Mouse (Mus musculus) intestine, postnatal 0 days (tissue): ENCODE data around the gene Plppr1. TPM values are rescaled to one million over a fixed set of nuclear protein-coding genes. Genes with fewer than 3 reads are reported as not detected.

Experiments used
- ATAC-seq: fragments of 200-750 bp; cut with Nextera tagmentation; 2 replicates; pipeline ENCODE4 v1.8.0; 2017; ENCODE audit warnings: mild to moderate bottlenecking, moderate TSS enrichment, moderate library complexity
- H3K27ac ChIP-seq: fragments of 300-500 bp; sonication (generic); 2 replicates; pipeline ENCODE4 v1.5.1; 2014; ENCODE audit warnings: mild to moderate bottlenecking, low read depth, low read length, moderate library complexity
- H3K27me3 ChIP-seq: fragments of 300-500 bp; sonication (generic); replicated peaks from 2 replicates; pipeline ENCODE4 v1.6.1; 2014; ENCODE audit warnings: low read length, mixed read lengths; ENCODE audit not compliant: control insufficient read depth, insufficient read depth
- H3K36me3 ChIP-seq: fragments of 300-500 bp; sonication (generic); 2 replicates; pipeline ENCODE4 v1.6.1; 2014; ENCODE audit warnings: mild to moderate bottlenecking, moderate library complexity; ENCODE audit not compliant: control insufficient read depth, insufficient read depth
- H3K4me1 ChIP-seq: fragments of 300-500 bp; sonication (generic); replicated peaks from 2 replicates; pipeline ENCODE4 v1.6.1; 2014; ENCODE audit warnings: antibody characterized with exemption, low read length, mixed read lengths; ENCODE audit not compliant: control insufficient read depth, insufficient read depth
- H3K4me2 ChIP-seq: fragments of 300-500 bp; sonication (generic); replicated peaks from 2 replicates; pipeline ENCODE4 v1.6.1; 2014; ENCODE audit warnings: low read depth, mild to moderate bottlenecking, moderate library complexity
- H3K4me3 ChIP-seq: fragments of 300-500 bp; sonication (generic); 2 replicates; pipeline ENCODE4 v1.5.1; 2014; ENCODE audit warnings: low read depth, low read length
- H3K9ac ChIP-seq: fragments of 300-500 bp; sonication (generic); 2 replicates; pipeline ENCODE4 v1.6.1; 2014; ENCODE audit warnings: mild to moderate bottlenecking, low read depth, low read length
- H3K9me3 ChIP-seq: fragments of 300-500 bp; sonication (generic); 2 replicates; pipeline ENCODE4 v1.6.1; 2016; ENCODE audit warnings: mixed run types; ENCODE audit not compliant: control insufficient read depth
- CTCF ChIP-seq: sonication (generic); IDR thresholded peaks from 2 replicates; pipeline ENCODE4 v1.5.1; 2016; ENCODE audit warnings: low read depth, mild to moderate bottlenecking, control low read depth, antibody characterized with exemption, moderate library complexity
- WGBS: fragments of 180-500 bp; shearing (Covaris S2); extraction: QIAGEN DNeasy Blood & Tissue Kit; methylation state at CpG from one replicate; pipeline ENCODE4 v1.1.7; 2014; 5-methylcytosine and 5-hydroxymethylcytosine counted together
- polyA plus RNA-seq: library from polyadenylated mRNA; unstranded; fragments of >200 nt; fragmentation: Nextera tagmentation; extraction: Ambion mirVana; gene quantifications from 2 replicates; pipeline ENCODE4 v1.2.1, GENCODE M21; 2015

The Plppr1 gene
- polyA plus RNA-seq, 1 experiment from 2014 or later = 0.47 TPM

- H3K9me3 ChIP-seq = no peaks in the 10 kb centered on the region
- TF ChIP-seq CTCF = no peak
- H3K4me2 ChIP-seq = no peak overlapping the region
- 78% methylated on average over 1 of the region's 1 CpGs for WGBS
- H3K27me3 ChIP-seq = no peaks in the 10 kb centered on the region
- no peak overlapping the region for H3K27ac ChIP-seq
- no peaks in the 10 kb centered on the region for H3K4me1 ChIP-seq
- H3K4me3 ChIP-seq = no peak overlapping the region
- ATAC-seq = no peak
- H3K9ac ChIP-seq = no peak overlapping the region
- no peaks in the 10 kb centered on the region for H3K36me3 ChIP-seq
Measured at GRCm38 (mm10) chr4:49079399-49079798, 20.3 kb downstream of the Plppr1 start.

- TF ChIP-seq CTCF = no peak
- Histone ChIP-seq H3K27me3 (no peaks in the 10 kb centered on the region), H3K27ac (no peak overlapping the region), H3K9me3 (no peaks in the 10 kb centered on the region), H3K9ac (no peak overlapping the region), H3K4me3 (no peak overlapping the region), H3K4me1 (no peaks in the 10 kb centered on the region), H3K36me3 (no peaks in the 10 kb centered on the region), H3K4me2 (no peak overlapping the region)
- 68% methylated on average over 3 of the region's 3 CpGs for WGBS
- no peak for ATAC-seq
Measured at GRCm38 (mm10) chr4:49088205-49088604, 29.1 kb downstream of the Plppr1 start.

GRCm38 (mm10) chr4:49090461-49090860 is 31.4 kb downstream of the Plppr1 start:
- WGBS = 100% methylated on average over 1 of the region's 1 CpGs
- Histone ChIP-seq H3K9me3 (no peaks in the 10 kb centered on the region), H3K4me2 (no peak overlapping the region), H3K27ac (no peak overlapping the region), H3K4me1 (no peaks in the 10 kb centered on the region), H3K9ac (no peak overlapping the region), H3K36me3 (no peaks in the 10 kb centered on the region), H3K4me3 (no peak overlapping the region), H3K27me3 (no peaks in the 10 kb centered on the region)
- TF ChIP-seq CTCF = no peak
- no peak for ATAC-seq

- 58% methylated on average over 2 of the region's 2 CpGs for WGBS
- ATAC-seq = no peak
Measured at GRCm38 (mm10) chr4:49099448-49099847, 40.4 kb downstream of the Plppr1 start.

GRCm38 (mm10) chr4:49101934-49102768 is 43.1 kb downstream of the Plppr1 start:
- no peaks in the 10 kb centered on the region for H3K9me3 ChIP-seq
- H3K27me3 ChIP-seq = no peaks in the 10 kb centered on the region
- no peak overlapping the region for H3K4me2 ChIP-seq
- H3K36me3 ChIP-seq = no peaks in the 10 kb centered on the region
- H3K9ac ChIP-seq = no peak overlapping the region
- no peak overlapping the region for H3K27ac ChIP-seq
- WGBS = 48% methylated on average over 7 of the region's 7 CpGs
- H3K4me3 ChIP-seq = no peak overlapping the region
- no peak for TF ChIP-seq CTCF
- no peaks in the 10 kb centered on the region for H3K4me1 ChIP-seq
- no peak for ATAC-seq

More at GRCm38 (mm10) chr4:49099448-49099847, 40.4 kb downstream of the Plppr1 start:
- Histone ChIP-seq H3K4me1 (no peaks in the 10 kb centered on the region), H3K4me3 (no peak overlapping the region), H3K27ac (no peak overlapping the region), H3K36me3 (no peaks in the 10 kb centered on the region), H3K9ac (no peak overlapping the region), H3K4me2 (no peak overlapping the region), H3K9me3 (no peaks in the 10 kb centered on the region), H3K27me3 (no peaks in the 10 kb centered on the region)
- no peak for TF ChIP-seq CTCF

- Histone ChIP-seq H3K4me2 (no peak overlapping the region), H3K27me3 (no peaks in the 10 kb centered on the region), H3K4me1 (no peaks in the 10 kb centered on the region), H3K9me3 (no peaks in the 10 kb centered on the region), H3K4me3 (no peak overlapping the region), H3K27ac (no peak overlapping the region), H3K36me3 (no peaks in the 10 kb centered on the region), H3K9ac (no peak overlapping the region)
- WGBS = 86% methylated on average over 4 of the region's 4 CpGs
- TF ChIP-seq CTCF = no peak
- ATAC-seq = no peak
Measured at GRCm38 (mm10) chr4:49102769-49103193, 43.7 kb downstream of the Plppr1 start.
